In genomic region chr5:52628783-52629182, GRCm38 (mm10) we compare ENCODE assay signal across 22 mouse cellular contexts. TPM values are rescaled to one million over a fixed set of nuclear protein-coding genes. Genes with fewer than 3 reads are reported as not detected.
DNase-seq lines count a peak whose midpoint lies in the region.
"Had no signal": no experiment of that assay in that cellular context is flagged by ENCODE, and none has a peak within 500 bp of the region (broad histone marks: within the 10 kb centered on the region; RNA-seq: fewer than 3 reads in every experiment).

No protein-coding gene starts in this region.

- 73% methylated on average over 3 of the region's 3 CpGs for WGBS in heart, embryonic 10.5 days

- H3K27ac ChIP-seq in heart, embryonic 10.5 days, result 0 out of 2 replicates have a peak overlapping the region, but pooled peaks have one; percentile 56
- H3K27ac ChIP-seq: embryonic facial prominence, embryonic 10.5 days; embryonic facial prominence, embryonic 15.5 days; forebrain, embryonic 12.5 days; hindbrain, embryonic 13.5 days; kidney, embryonic 15.5 days; limb, embryonic 12.5 days; liver, embryonic 15.5 days had no signal

- no peaks in the 10 kb centered on the region for H3K27me3 ChIP-seq in heart, embryonic 10.5 days (ENCODE audit: insufficient read depth, poor library complexity, severe bottlenecking)
- H3K27me3 ChIP-seq: embryonic facial prominence, embryonic 15.5 days; hindbrain, embryonic 13.5 days; kidney, embryonic 15.5 days; limb, embryonic 12.5 days; liver, embryonic 15.5 days had no signal

- H3K4me3 ChIP-seq in heart, embryonic 10.5 days, result no peak overlapping the region
- H3K4me3 ChIP-seq: embryonic facial prominence, embryonic 10.5 days; embryonic facial prominence, embryonic 15.5 days; forebrain, embryonic 12.5 days; hindbrain, embryonic 13.5 days; kidney, embryonic 15.5 days; limb, embryonic 12.5 days; liver, embryonic 15.5 days had no signal

- peaks cover 10% of the 10 kb centered on the region for H3K4me1 ChIP-seq in heart, embryonic 10.5 days
- H3K4me1 ChIP-seq: liver, embryonic 15.5 days had no signal

- intact Hi-C loops in left cerebral cortex, postnatal 4 days (cut with DNase I), result no loop called here

- no peaks in the 10 kb centered on the region for H3K36me3 ChIP-seq in heart, embryonic 10.5 days
- H3K36me3 ChIP-seq: embryonic facial prominence, embryonic 10.5 days; embryonic facial prominence, embryonic 15.5 days; forebrain, embryonic 12.5 days; hindbrain, embryonic 13.5 days; kidney, embryonic 15.5 days; limb, embryonic 12.5 days; liver, embryonic 15.5 days had no signal

- no peak for DNase-seq in heart, embryonic 10.5 days (ENCODE audit: low spot score)
- no peak for DNase-seq in heart, adult 9 months (ENCODE audit: low spot score in 2 of 2)
- peak; percentile 57 for DNase-seq in heart, postnatal 4 days
- no peak for DNase-seq in heart, adult 8-10 months (ENCODE audit: low spot score)
- peak; percentile 82 for DNase-seq in left cerebral cortex, postnatal 4 days
- DNase-seq in left cerebral cortex, adult 8-10 months (ENCODE audit: low spot score in 2 of 2), result no peak
- DNase-seq in lung, postnatal 10 days, result peak; percentile 22
- no peak for DNase-seq in lung, postnatal 14 days
- DNase-seq: adrenal gland, postnatal 14 days; cerebellum, adult 11-12 months; forebrain, postnatal 0 days; layer of hippocampus, adult 9-11 months; midbrain, embryonic 14.5 days; thymus, adult 2 months; thymus, postnatal 36 days had no signal

- no peaks in the 10 kb centered on the region for H3K9me3 ChIP-seq in heart, embryonic 10.5 days
- H3K9me3 ChIP-seq: embryonic facial prominence, embryonic 10.5 days; embryonic facial prominence, embryonic 15.5 days; forebrain, embryonic 12.5 days; hindbrain, embryonic 13.5 days; kidney, embryonic 15.5 days; limb, embryonic 12.5 days; liver, embryonic 15.5 days had no signal

RNA-seq across cellular contexts. Expression of gene Sepsecs, which starts 40.7 kb away (rescaled TPM):
- polyA plus RNA-seq in heart, embryonic 10.5 days (2016; fragmentation: Nextera tagmentation; extraction: Ambion mirVana), result 7.1 and 8.7 TPM in 2 replicates
- total RNA-seq in heart, postnatal 4 days (2021), result 10 to 100 TPM in 1 of 2 experiments, 1 to 10 TPM in 1; 9.9 to 10.0 TPM
- 1 to 10 TPM; 4.7 to 9.0 (median 6.9) TPM for total RNA-seq in heart, adult 8-10 months (2022)
- 10 to 100 TPM; 11.3 TPM for total RNA-seq in left cerebral cortex, postnatal 4 days (2021)
- 10 to 100 TPM; 10.8 to 16.5 (median 11.2) TPM for total RNA-seq in left cerebral cortex, adult 8-10 months (2022)

Comparison
In these comparisons a context has a peak if more than half of its experiments do, and no peak if none do; other contexts are left out.
1. DNase-seq: peak in heart, postnatal 4 days (single experiment), left cerebral cortex, postnatal 4 days (single experiment) and lung, postnatal 10 days (single experiment); none in heart, embryonic 10.5 days (single experiment), heart, adult 9 months (0 of 2), heart, adult 8-10 months (single experiment), left cerebral cortex, adult 8-10 months (0 of 2) and lung, postnatal 14 days (single experiment).